Mouse (Mus musculus) left cerebral cortex, adult 6 months (tissue): ENCODE results near the gene Mylk2. TPM values are rescaled to one million over a fixed set of nuclear protein-coding genes. Genes with fewer than 3 reads are reported as not detected.

Experiments used
- long read RNA-seq, 2 experiments: library from polyadenylated mRNA; unstranded; transcript quantifications; one replicate each; pipeline ENCODE4 v2.0.0; 2019 to 2020
- polyA plus RNA-seq: library from polyadenylated mRNA; unstranded; fragments of <200 nt; fragmentation: Nextera tagmentation; gene quantifications from 2 replicates; pipeline ENCODE4 v1.2.3, GENCODE M21; 2021

Mylk2 gene
- not detected in 2 replicates for polyA plus RNA-seq
- long read RNA-seq, experiment 1, result 0 reads
- long read RNA-seq, experiment 2, result 0 reads

GRCm38 (mm10) chr2:152911031-152911430 lies at the start of gene Mylk2:
Mylk2 (plus strand) TSS chr2:152911352.

DNA sequence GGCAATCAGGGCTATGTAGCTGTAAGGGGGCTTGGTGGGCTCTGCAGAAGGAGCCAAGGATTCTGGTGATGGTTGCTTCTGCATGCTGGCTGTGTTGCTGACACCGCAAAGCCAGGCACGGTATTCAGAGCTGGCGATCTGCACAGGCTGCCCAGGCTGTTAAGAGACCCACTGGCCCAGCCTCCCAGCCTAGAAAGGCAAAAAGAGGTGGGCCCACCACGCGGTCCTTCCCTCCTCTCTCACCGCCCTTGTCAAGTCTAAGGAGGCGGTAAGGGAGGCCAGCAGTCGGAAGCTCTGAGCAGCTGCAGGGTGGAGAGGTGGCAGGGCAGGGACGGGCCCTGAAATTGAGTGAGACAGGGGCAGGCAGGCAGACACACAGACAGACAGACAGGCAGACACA lies 21.9 kb downstream of the Mylk2 start, which contains the start of gene Foxs1:
TSS of gene Foxs1 (minus strand) at position 161 of the 400 bp plus-strand sequence.

GRCm38 (mm10) chr2:152951065-152951849 lies 40.1 kb downstream of the Mylk2 start, which contains the start of gene Dusp15:
Dusp15 (minus strand) TSS chr2:152951698.

DNA sequence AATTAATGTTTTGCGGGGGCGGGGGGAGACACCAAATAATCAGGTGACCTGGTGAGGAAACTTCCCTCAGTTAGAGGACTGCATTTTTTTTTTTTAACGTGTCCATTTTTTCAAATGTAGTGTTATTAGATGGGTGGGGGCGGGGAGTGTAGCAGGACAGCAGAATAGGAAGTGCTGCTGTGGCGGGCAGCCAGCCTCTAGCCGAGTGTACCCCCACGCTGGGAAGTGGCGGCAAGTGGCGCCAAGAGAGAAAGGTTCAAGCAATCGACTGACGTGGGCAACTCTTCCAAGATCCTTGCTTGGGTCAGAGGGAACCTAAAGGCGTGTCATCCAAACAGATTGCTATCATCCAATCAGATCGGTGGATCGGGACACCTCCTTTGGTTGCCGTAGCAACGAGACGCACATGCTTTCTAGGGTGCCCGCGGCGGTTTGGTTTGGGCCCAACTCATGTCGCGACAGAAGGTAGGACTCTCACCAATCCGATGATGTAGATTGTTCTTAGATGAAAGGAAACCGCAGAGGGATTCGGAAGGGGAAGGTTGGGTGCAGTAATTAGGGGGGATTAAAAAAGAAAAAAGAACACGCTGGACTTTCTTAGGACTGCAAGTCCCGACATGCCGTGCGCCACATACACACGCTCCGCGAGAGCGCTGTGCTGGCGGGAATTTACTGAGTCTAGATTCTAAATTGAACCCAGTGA lies 51.1 kb downstream of the Mylk2 start, which contains the start of gene Ttll9:
TSS of gene Ttll9 (plus strand) at position 395 of the 703 bp plus-strand sequence.

Other genes starting within 250 kb of the Mylk2 start
- 53.8 and 63.9 TPM in 2 replicates for gene H13, start 241.9 kb upstream of the Mylk2 start, polyA plus RNA-seq
- gene Mcts2, start 224.3 kb upstream of the Mylk2 start, polyA plus RNA-seq, result 19.3 and 26.8 TPM in 2 replicates
- gene Id1, start 175.1 kb upstream of the Mylk2 start, polyA plus RNA-seq, result 15.0 and 15.2 TPM in 2 replicates
- 6.5 and 6.9 TPM in 2 replicates for gene Cox4i2, start 157.2 kb upstream of the Mylk2 start, polyA plus RNA-seq
- 145 and 169 TPM in 2 replicates for gene Bcl2l1, start 79.6 kb upstream of the Mylk2 start, polyA plus RNA-seq
- 0.74 and 1.2 TPM in 2 replicates for gene Tpx2, start 63.4 kb upstream of the Mylk2 start, polyA plus RNA-seq
- 0.68 and 0.96 TPM in 2 replicates for gene Foxs1, start 21.9 kb downstream of the Mylk2 start, polyA plus RNA-seq
- gene Dusp15, start 40.3 kb downstream of the Mylk2 start, polyA plus RNA-seq, result 13.1 and 17.5 TPM in 2 replicates
- gene Ttll9, start 51.1 kb downstream of the Mylk2 start, polyA plus RNA-seq, result 0.94 and 0.98 TPM in 2 replicates
- 51.4 and 81.6 TPM in 2 replicates for gene Pdrg1, start 104.1 kb downstream of the Mylk2 start, polyA plus RNA-seq
- 0.16 and 0.21 TPM in 2 replicates for gene Xkr7, start 120.5 kb downstream of the Mylk2 start, polyA plus RNA-seq
- gene Ccm2l, start 154.6 kb downstream of the Mylk2 start, polyA plus RNA-seq, result 0.26 and 0.44 TPM in 2 replicates
- gene Hck, start 197.1 kb downstream of the Mylk2 start, polyA plus RNA-seq, result 1.6 and 2.4 TPM in 2 replicates
- 53.1 and 56.6 TPM in 2 replicates for gene Tm9sf4, start 250.0 kb downstream of the Mylk2 start, polyA plus RNA-seq